Mouse (Mus musculus): ENCODE data around the gene Gimap8. TPM values are rescaled to one million over a fixed set of nuclear protein-coding genes. Genes with fewer than 3 reads are reported as not detected.

Gene Gimap8
- total and polyA plus RNA-seq, 3 experiments = not detected

- no peaks in the 10 kb centered on the region for H3K4me1 ChIP-seq (ENCODE audit: control insufficient read depth in 1 of 2, insufficient read depth in 2 of 2, low read length in 2 of 2)
- TF ChIP-seq HCFC1 (IDR thresholded peaks at IDR 0.05; ENCODE audit: low read depth, low read length) (no peak), ZNF384 (IDR thresholded peaks at IDR 0.05; ENCODE audit: low read depth, low read length) (no peak), E2F4 (IDR thresholded peaks at IDR 0.05; ENCODE audit: borderline replicate concordance, low read depth, low read length) (no peak), POLR2AphosphoS5 (IDR thresholded peaks at IDR 0.05; ENCODE audit: borderline replicate concordance, low read depth, low read length) (no peak), TCF12 (IDR thresholded peaks at IDR 0.05; ENCODE audit: low read depth, low read length) (no peak), CHD2 (IDR thresholded peaks at IDR 0.05; ENCODE audit: low read length) (no peak), NRF1 (IDR thresholded peaks at IDR 0.05; ENCODE audit: insufficient read depth, low read depth, low read length, poor library complexity, severe bottlenecking) (no peak), ZC3H11A (IDR thresholded peaks at IDR 0.05; ENCODE audit: low read depth, low read length) (no peak), ZMIZ1 (IDR thresholded peaks at IDR 0.05; ENCODE audit: low read depth, low read length) (no peak), MAZ (IDR thresholded peaks at IDR 0.05; ENCODE audit: low read depth, low read length) (no peak), SMC3 (IDR thresholded peaks at IDR 0.05; ENCODE audit: low read depth, low read length) (no peak), CHD1 (IDR thresholded peaks at IDR 0.05; ENCODE audit: low read depth, low read length) (no peak), EP300 (IDR thresholded peaks at IDR 0.05; ENCODE audit: low read depth in 1 of 2, low read length in 2 of 2) (no peak), KAT2A (conservative IDR thresholded peaks at IDR 0.05; ENCODE audit: low read depth, low read length) (no peak)
These were observed 18.4 kb downstream of the Gimap8 start for GRCm38 (mm10) chr6:48665471-48665870.

GRCm38 (mm10) chr6:48666159-48666586 lies 19.1 kb downstream of the Gimap8 start:
- no peak for DNase-seq (ENCODE audit: low read depth, low spot score)
- H3K9ac ChIP-seq (ENCODE audit: control insufficient read depth, low read depth, low read length, poor library complexity, severe bottlenecking) = no peak overlapping the region
- no peaks in the 10 kb centered on the region for H3K4me1 ChIP-seq (ENCODE audit: control insufficient read depth in 1 of 2, insufficient read depth in 2 of 2, low read length in 2 of 2)
- no peak for TF ChIP-seq TBP (IDR thresholded peaks at IDR 0.05; ENCODE audit: low read depth, low read length)
- H3K4me3 ChIP-seq (ENCODE audit: control insufficient read depth in 1 of 2, insufficient read depth in 1 of 2, low read depth in 2 of 2, low read length in 2 of 2) = no peak overlapping the region
- H3K27ac ChIP-seq (ENCODE audit: control insufficient read depth, low read depth, low read length) = no peak overlapping the region
- H3K79me2 ChIP-seq (ENCODE audit: control insufficient read depth, insufficient read depth, low read length, poor library complexity) = no peaks in the 10 kb centered on the region
- H3K27me3 ChIP-seq (ENCODE audit: control insufficient read depth in 1 of 2, insufficient read depth in 2 of 2, low read length in 2 of 2) = no peaks in the 10 kb centered on the region
- H3K36me3 ChIP-seq (ENCODE audit: control insufficient read depth in 1 of 2, insufficient read depth in 2 of 2, low read length in 2 of 2) = no peaks in the 10 kb centered on the region
- H3K9me3 ChIP-seq (replicated peaks; ENCODE audit: insufficient read depth, low read length) = no peaks in the 10 kb centered on the region

More at GRCm38 (mm10) chr6:48665471-48665870, 18.4 kb downstream of the Gimap8 start:
- Histone ChIP-seq H3K4me3 (ENCODE audit: control insufficient read depth in 1 of 2, insufficient read depth in 1 of 2, low read depth in 2 of 2, low read length in 2 of 2) (no peak overlapping the region), H3K9ac (ENCODE audit: control insufficient read depth, low read depth, low read length, poor library complexity, severe bottlenecking) (no peak overlapping the region), H3K27me3 (ENCODE audit: control insufficient read depth in 1 of 2, insufficient read depth in 2 of 2, low read length in 2 of 2) (no peaks in the 10 kb centered on the region), H3K9me3 (replicated peaks; ENCODE audit: insufficient read depth, low read length) (no peaks in the 10 kb centered on the region), H3K79me2 (ENCODE audit: control insufficient read depth, insufficient read depth, low read length, poor library complexity) (no peaks in the 10 kb centered on the region), H3K36me3 (ENCODE audit: control insufficient read depth in 1 of 2, insufficient read depth in 2 of 2, low read length in 2 of 2) (no peaks in the 10 kb centered on the region), H3K27ac (ENCODE audit: control insufficient read depth, low read depth, low read length) (no peak overlapping the region)
- DNase-seq (ENCODE audit: low read depth, low spot score) = no peak

GRCm38 (mm10) chr6:48668022-48668421 lies 21.0 kb downstream of the Gimap8 start:
- Histone ChIP-seq H3K4me1 (ENCODE audit: control insufficient read depth in 1 of 2, insufficient read depth in 2 of 2, low read length in 2 of 2) (no peaks in the 10 kb centered on the region), H3K36me3 (ENCODE audit: control insufficient read depth in 1 of 2, insufficient read depth in 2 of 2, low read length in 2 of 2) (no peaks in the 10 kb centered on the region), H3K9ac (ENCODE audit: control insufficient read depth, low read depth, low read length, poor library complexity, severe bottlenecking) (no peak overlapping the region), H3K4me3 (ENCODE audit: control insufficient read depth in 1 of 2, insufficient read depth in 1 of 2, low read depth in 2 of 2, low read length in 2 of 2) (no peak overlapping the region), H3K9me3 (replicated peaks; ENCODE audit: insufficient read depth, low read length) (no peaks in the 10 kb centered on the region), H3K27ac (ENCODE audit: control insufficient read depth, low read depth, low read length) (no peak overlapping the region), H3K79me2 (ENCODE audit: control insufficient read depth, insufficient read depth, low read length, poor library complexity) (no peaks in the 10 kb centered on the region), H3K27me3 (ENCODE audit: control insufficient read depth in 1 of 2, insufficient read depth in 2 of 2, low read length in 2 of 2) (no peaks in the 10 kb centered on the region)
- DNase-seq (ENCODE audit: low read depth, low spot score) = no peak
- no peak for TF ChIP-seq MYB (IDR thresholded peaks at IDR 0.05; ENCODE audit: low read depth, low read length)
- no peak for TF ChIP-seq GATA1 (IDR thresholded peaks at IDR 0.05; ENCODE audit: low read depth, low read length)
- TF ChIP-seq TBP (IDR thresholded peaks at IDR 0.05; ENCODE audit: low read depth, low read length) = no peak
- TF ChIP-seq RAD21 (IDR thresholded peaks at IDR 0.05; ENCODE audit: low read depth, low read length) = no peak
- no peak for TF ChIP-seq MAX (IDR thresholded peaks at IDR 0.05; ENCODE audit: low read length)
- TF ChIP-seq NRF1 (IDR thresholded peaks at IDR 0.05; ENCODE audit: insufficient read depth, low read depth, low read length, poor library complexity, severe bottlenecking) = no peak
- TF ChIP-seq UBTF (IDR thresholded peaks at IDR 0.05; ENCODE audit: borderline replicate concordance, insufficient read depth, low read depth, low read length) = no peak
- TF ChIP-seq ELF1 (IDR thresholded peaks at IDR 0.05; ENCODE audit: low read depth, low read length) = no peak
- TF ChIP-seq TCF12 (IDR thresholded peaks at IDR 0.05; ENCODE audit: low read depth, low read length) = no peak
- TF ChIP-seq RCOR1 (IDR thresholded peaks at IDR 0.05; ENCODE audit: low read depth, low read length) = no peak
- no peak for TF ChIP-seq KAT2A (conservative IDR thresholded peaks at IDR 0.05; ENCODE audit: low read depth, low read length)
- TF ChIP-seq ZNF384 (IDR thresholded peaks at IDR 0.05; ENCODE audit: low read depth, low read length) = no peak
- TF ChIP-seq ZMIZ1 (IDR thresholded peaks at IDR 0.05; ENCODE audit: low read depth, low read length) = no peak
- no peak for TF ChIP-seq MYC (IDR thresholded peaks at IDR 0.05; ENCODE audit: low read depth, low read length)
- TF ChIP-seq TAL1 (IDR thresholded peaks at IDR 0.05; ENCODE audit: low read length) = no peak
- TF ChIP-seq E2F4 (IDR thresholded peaks at IDR 0.05; ENCODE audit: borderline replicate concordance, low read depth, low read length) = no peak
- no peak for TF ChIP-seq MEF2A (IDR thresholded peaks at IDR 0.05; ENCODE audit: extremely low read depth, insufficient replicate concordance, low read depth, low read length, poor library complexity, severe bottlenecking)
